Mouse (Mus musculus): ENCODE data around the gene Methig1. TPM values are rescaled to one million over a fixed set of nuclear protein-coding genes. Genes with fewer than 3 reads are reported as not detected.

Gene Methig1
- total RNA-seq, 1 experiment from 2014 or later, result 0.78 TPM

DNA sequence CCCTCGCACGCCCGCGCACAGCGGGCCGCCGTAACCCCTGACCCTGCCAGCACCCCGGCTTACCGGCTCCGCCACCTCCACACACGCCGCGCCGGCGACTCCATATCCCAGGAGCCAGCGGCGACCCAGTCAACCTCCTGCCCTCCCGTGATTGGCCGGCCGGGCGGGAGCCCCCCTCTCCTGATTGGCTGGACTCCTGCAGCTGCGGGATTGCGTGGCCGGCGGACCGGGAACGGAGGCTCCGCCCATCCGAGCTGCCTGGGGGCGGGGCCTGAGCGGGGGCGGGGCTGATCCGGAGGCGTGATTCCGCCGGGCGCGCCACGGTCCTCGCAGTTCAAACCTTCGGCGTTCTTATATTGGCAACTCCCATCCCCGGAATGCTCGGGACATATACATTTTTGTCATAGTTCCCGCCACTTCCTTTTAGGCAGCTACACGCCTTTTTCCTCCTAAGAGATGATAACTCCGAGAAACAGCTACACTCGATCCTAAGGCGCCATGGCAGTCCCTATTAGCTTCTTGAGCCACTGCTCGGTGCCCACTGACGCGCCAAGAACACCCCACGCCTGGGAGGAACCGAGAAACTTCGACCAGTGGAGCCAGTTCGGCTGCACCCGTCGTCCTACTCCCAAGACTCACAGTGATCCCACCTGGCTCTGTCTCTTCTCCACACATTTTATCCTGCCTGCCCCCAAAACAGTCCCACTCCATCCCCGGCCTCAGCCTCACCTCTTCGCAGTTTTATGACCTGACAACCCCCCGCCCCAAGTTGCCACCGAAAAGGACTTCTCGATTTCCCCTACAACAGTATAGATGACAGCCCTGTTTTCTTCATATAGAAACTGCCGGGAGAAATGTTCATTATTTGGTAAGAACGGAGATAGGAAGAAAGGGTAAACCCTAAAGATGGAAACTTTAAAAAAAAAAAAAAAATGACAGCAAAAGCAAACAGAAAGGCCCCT is 70.2 kb downstream of the Methig1 start:
- DNase-seq, result peak; percentile 99

DNA sequence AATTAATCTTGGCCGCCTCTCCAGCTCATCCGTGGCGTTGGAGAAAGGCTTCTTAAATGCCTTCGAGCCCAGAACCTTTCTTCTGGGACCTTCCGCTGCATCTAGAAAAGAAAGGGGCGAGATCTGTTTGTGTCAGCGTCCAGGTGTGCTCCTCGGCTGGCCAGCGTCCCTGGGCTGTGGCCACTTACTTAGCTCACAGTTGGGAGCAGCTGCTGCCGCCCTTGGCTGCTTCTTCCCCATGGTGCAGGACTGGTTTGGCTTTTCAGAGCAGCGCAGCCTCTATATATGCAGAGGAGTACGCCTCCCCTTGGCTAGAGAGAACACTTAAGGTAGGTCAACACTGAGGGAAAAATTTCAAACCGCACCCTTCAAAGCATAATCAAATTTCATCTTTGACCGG is 71.0 kb downstream of the Methig1 start:
- DNase-seq, result peak; percentile 47

DNA sequence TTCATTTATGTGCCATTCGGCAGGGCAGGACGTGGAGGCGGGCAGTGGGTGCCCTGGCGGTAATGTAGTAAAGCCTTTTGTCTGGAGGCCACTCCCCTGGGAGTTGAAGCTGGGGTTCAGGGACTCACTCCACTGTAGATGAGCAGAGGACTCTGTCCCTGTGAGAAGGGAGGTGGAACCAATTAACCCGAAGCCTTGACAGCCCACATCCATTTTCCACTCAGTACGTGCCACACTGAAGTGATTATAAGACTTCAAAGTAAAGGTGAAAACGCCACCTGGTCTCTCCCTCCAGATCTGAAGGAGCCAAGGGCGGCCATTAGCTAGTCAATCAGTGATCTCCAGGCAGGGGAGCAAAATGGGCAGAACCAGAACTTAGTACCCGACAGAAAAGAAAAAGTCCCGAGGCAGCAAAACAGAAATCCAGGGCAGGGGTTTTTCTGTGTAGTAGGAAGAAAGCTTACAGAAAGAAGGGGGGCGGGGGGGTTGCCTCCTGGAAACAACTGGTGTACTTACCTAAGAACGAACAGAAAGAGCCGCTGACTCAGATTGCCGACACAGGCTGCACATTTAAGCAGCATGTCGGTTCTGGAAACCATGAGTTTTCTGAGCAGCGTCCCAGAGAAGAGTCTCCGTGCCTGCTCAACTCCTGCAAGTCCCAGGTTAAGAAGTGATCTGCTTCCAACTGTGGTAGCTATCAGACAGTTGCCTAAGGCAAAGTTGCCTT is 71.6 kb downstream of the Methig1 start, which contains the start of gene Slc11a2:
Gene Slc11a2, minus strand, starts transcription at position 677 of the 727 bp plus-strand sequence.
- DNase-seq, result peak; percentile 49

DNA sequence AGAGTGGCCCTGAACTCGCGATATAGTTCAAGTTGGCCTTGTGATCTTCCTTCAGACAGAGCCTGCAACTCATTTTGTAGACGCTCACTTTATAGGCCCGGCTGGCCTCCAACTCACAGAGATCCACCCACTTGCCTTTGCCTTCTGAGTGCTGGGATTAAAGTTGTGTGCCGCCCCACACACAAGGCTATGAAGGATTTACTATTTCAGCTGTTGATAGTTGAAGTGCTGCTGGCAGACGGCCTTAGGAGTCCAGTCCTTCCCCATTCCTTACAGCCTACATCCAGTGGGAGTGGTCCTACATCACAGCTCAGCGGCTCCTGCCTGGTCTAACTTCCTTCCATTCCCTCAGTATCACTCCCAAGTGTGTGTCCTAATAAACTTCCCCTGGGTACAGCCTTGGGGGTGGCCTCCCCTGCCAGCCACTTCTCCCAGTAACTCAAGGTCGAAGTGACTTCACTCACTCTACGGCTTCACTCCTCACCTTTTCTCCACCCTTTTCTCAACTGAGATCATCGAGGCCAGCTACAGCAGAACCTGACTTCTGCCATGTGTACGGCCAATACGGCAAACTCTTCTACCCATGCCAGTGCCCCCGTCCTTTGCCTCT is 75.5 kb downstream of the Methig1 start:
- peak; percentile 70 for DNase-seq

DNA sequence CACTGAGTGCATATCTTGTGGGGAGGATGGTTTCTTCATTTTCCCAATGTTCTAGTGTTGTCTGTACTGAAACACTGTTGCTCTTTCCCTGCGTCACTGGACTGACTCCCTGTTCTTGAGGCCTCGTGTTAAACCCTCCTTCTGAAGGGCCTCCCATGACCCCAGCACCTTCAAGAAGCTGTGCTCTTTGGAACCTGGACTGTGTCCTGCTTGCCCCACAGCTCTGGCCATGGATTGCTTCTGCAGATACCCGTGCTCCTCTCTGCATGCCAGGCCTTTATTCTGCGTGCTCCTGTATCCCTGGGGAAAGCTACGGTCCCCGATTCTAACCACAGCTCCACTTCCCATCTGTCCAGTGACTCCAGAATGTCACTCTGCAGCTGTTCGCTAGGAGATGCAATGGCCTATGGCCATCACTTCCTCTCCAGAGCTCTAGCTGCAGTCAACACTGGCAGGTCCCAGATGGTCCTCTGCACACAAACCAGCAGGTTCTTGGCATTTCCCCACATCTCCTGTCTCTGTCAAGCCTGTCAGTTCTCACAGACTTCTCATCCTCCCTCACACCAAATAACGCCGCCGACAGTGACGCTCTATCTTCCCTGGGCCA is 77.1 kb downstream of the Methig1 start:
- no peak for DNase-seq

DNA sequence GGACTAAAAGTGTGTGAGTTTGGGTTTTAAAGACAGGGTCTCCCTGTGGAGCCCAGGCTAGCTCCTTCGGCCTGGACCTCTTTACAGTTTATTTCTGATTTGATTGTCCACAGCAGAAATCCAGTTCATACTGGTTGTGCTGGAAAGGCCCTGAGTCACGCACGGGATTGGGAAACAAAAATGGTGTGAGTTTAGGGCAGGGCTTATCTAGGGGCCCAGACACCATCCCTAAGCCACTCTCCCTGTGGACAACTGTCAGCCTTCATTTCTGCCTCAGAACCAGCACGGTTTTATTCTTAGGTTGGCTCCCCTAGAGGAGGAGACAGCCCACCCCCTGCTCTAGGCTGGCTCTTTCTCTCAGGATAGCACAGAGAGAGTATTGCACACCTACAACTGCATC is 80.3 kb downstream of the Methig1 start:
- DNase-seq, result no peak

Other genes with a start within 250 kb of the Methig1 start
- 54.4 and 57.4 TPM in 2 replicates for gene Atf1, start 125.3 kb upstream of the Methig1 start, total RNA-seq (2021)
- gene Tmprss12, start 72.3 kb upstream of the Methig1 start, total RNA-seq (2021), result not detected in 2 replicates
- 83.1 and 102 TPM in 2 replicates for gene Mettl7a1, start 49.0 kb upstream of the Methig1 start, total RNA-seq (2021)
- 0.26 TPM in 1 of 2 replicates, not detected in the other for gene Mettl7a3, start 18.2 kb upstream of the Methig1 start, total RNA-seq (2021)
- gene Mettl7a2, start 51 bp downstream of the Methig1 start, total RNA-seq (2021), result 1.5 and 2.2 TPM in 2 replicates
- gene Higd1c, start 11.4 kb downstream of the Methig1 start, total RNA-seq (2021), result 0.83 TPM in 1 of 2 replicates, not detected in the other
- gene Gm5475, start 69.0 kb downstream of the Methig1 start, total RNA-seq (2021), result 0.19 TPM in 2 replicates
- 95.8 and 102 TPM in 2 replicates for gene Slc11a2, start 71.9 kb downstream of the Methig1 start, total RNA-seq (2021)
- gene Letmd1, start 115.9 kb downstream of the Methig1 start, total RNA-seq (2021), result 287 and 307 TPM in 2 replicates
- gene Csrnp2, start 142.3 kb downstream of the Methig1 start, total RNA-seq (2021), result 5.8 and 6.1 TPM in 2 replicates
- 19.9 and 25.0 TPM in 2 replicates for gene Tfcp2, start 198.9 kb downstream of the Methig1 start, total RNA-seq (2021)
- gene Pou6f1, start 246.8 kb downstream of the Methig1 start, total RNA-seq (2021), result 17.2 and 17.8 TPM in 2 replicates

All from adrenal gland, postnatal 14 days (tissue).